Mouse (Mus musculus): ENCODE measurements at regions not wholly inside any gene's neighbourhood (a gene's known extent, or its start where the extent isn't known, plus 50 kb on each side); places are given as distances from the start of the nearest gene placed in this dataset.

- Histone ChIP-seq H3K9ac (ENCODE audit: low read length) (no peak overlapping the region), H3K4me1 (replicated peaks; ENCODE audit: control insufficient read depth, insufficient read depth) (no peaks in the 10 kb centered on the region), H3K4me2 (replicated peaks; ENCODE audit: low read depth) (no peak overlapping the region), H3K36me3 (ENCODE audit: control insufficient read depth, insufficient read depth, low read length) (no peaks in the 10 kb centered on the region), H3K4me3 (ENCODE audit: low read depth, low read length) (no peak overlapping the region), H3K27ac (replicated peaks) (no peak overlapping the region), H3K9me3 (ENCODE audit: control insufficient read depth, low read length) (no peaks in the 10 kb centered on the region), H3K27me3 (ENCODE audit: control insufficient read depth, insufficient read depth, low read length) (no peaks in the 10 kb centered on the region)
- no peak for TF ChIP-seq CTCF (IDR thresholded peaks at IDR 0.05; ENCODE audit: low read depth)
- no peak for TF ChIP-seq EP300 (optimal IDR thresholded peaks at IDR 0.05)
- DNase-seq (ENCODE audit: low spot score) (no peak), ATAC-seq (ENCODE audit: low FRiP score, low TSS enrichment) (no peak)
- 32% methylated on average over 13 of the region's 13 CpGs for WGBS
Observed at GRCm38 (mm10) chr16:55470721-55471120, 172.9 kb upstream of the Zpld1 start.

GRCm38 (mm10) chr16:55469703-55470102, 171.9 kb upstream of the Zpld1 start:
- Histone ChIP-seq H3K36me3 (ENCODE audit: control insufficient read depth, insufficient read depth, low read length) (no peaks in the 10 kb centered on the region), H3K4me3 (ENCODE audit: low read depth, low read length) (no peak overlapping the region), H3K4me2 (replicated peaks; ENCODE audit: low read depth) (no peak overlapping the region), H3K9me3 (ENCODE audit: control insufficient read depth, low read length) (no peaks in the 10 kb centered on the region), H3K27ac (replicated peaks) (no peak overlapping the region), H3K9ac (ENCODE audit: low read length) (no peak overlapping the region), H3K27me3 (ENCODE audit: control insufficient read depth, insufficient read depth, low read length) (no peaks in the 10 kb centered on the region), H3K4me1 (replicated peaks; ENCODE audit: control insufficient read depth, insufficient read depth) (no peaks in the 10 kb centered on the region)
- WGBS: 75% methylated on average over 3 of the region's 3 CpGs
- TF ChIP-seq CTCF (IDR thresholded peaks at IDR 0.05; ENCODE audit: low read depth): no peak; the same call in 1 of the 2 replicates
- no peak for TF ChIP-seq EP300 (optimal IDR thresholded peaks at IDR 0.05)
- DNase-seq (ENCODE audit: low spot score) (no peak), ATAC-seq (ENCODE audit: low FRiP score, low TSS enrichment) (no peak)

GRCm38 (mm10) chr16:55468833-55469458, 171.2 kb upstream of the Zpld1 start:
- Histone ChIP-seq H3K4me2 (replicated peaks; ENCODE audit: low read depth) (no peak overlapping the region), H3K27ac (replicated peaks) (no peak overlapping the region), H3K36me3 (ENCODE audit: control insufficient read depth, insufficient read depth, low read length) (no peaks in the 10 kb centered on the region), H3K27me3 (ENCODE audit: control insufficient read depth, insufficient read depth, low read length) (no peaks in the 10 kb centered on the region), H3K9ac (ENCODE audit: low read length) (no peak overlapping the region), H3K9me3 (ENCODE audit: control insufficient read depth, low read length) (no peaks in the 10 kb centered on the region), H3K4me1 (replicated peaks; ENCODE audit: control insufficient read depth, insufficient read depth) (no peaks in the 10 kb centered on the region), H3K4me3 (ENCODE audit: low read depth, low read length) (no peak overlapping the region)
- no peak for TF ChIP-seq EP300 (optimal IDR thresholded peaks at IDR 0.05)
- peak; percentile 91 for TF ChIP-seq CTCF (IDR thresholded peaks at IDR 0.05; ENCODE audit: low read depth)
- peak; percentile 84 for DNase-seq (ENCODE audit: low spot score)
- peak; percentile 78; the same call in 1 of the 2 replicates for ATAC-seq (ENCODE audit: low FRiP score, low TSS enrichment)
- WGBS: 46% methylated on average over 9 of the region's 9 CpGs

- Histone ChIP-seq H3K9ac (ENCODE audit: low read length) (no peak overlapping the region), H3K4me3 (ENCODE audit: low read depth, low read length) (no peak overlapping the region), H3K27ac (replicated peaks) (no peak overlapping the region), H3K4me1 (replicated peaks; ENCODE audit: control insufficient read depth, insufficient read depth) (no peaks in the 10 kb centered on the region), H3K4me2 (replicated peaks; ENCODE audit: low read depth) (no peak overlapping the region), H3K27me3 (ENCODE audit: control insufficient read depth, insufficient read depth, low read length) (no peaks in the 10 kb centered on the region), H3K36me3 (ENCODE audit: control insufficient read depth, insufficient read depth, low read length) (no peaks in the 10 kb centered on the region), H3K9me3 (ENCODE audit: control insufficient read depth, low read length) (no peaks in the 10 kb centered on the region)
- ATAC-seq (ENCODE audit: low FRiP score, low TSS enrichment) (no peak), DNase-seq (ENCODE audit: low spot score) (peak; percentile 17)
- peak; percentile 78 for TF ChIP-seq CTCF (IDR thresholded peaks at IDR 0.05; ENCODE audit: low read depth)
- TF ChIP-seq EP300 (optimal IDR thresholded peaks at IDR 0.05): no peak
Observed at GRCm38 (mm10) chr16:55460519-55460918, 162.7 kb upstream of the Zpld1 start.

GRCm38 (mm10) chr16:55447581-55447980, 149.8 kb upstream of the Zpld1 start:
- no peak overlapping the region for H3K4me2 ChIP-seq (replicated peaks; ENCODE audit: low read depth)
- H3K27ac ChIP-seq (replicated peaks): no peak overlapping the region
- H3K9me3 ChIP-seq (ENCODE audit: control insufficient read depth, low read length): no peaks in the 10 kb centered on the region
- no peaks in the 10 kb centered on the region for H3K4me1 ChIP-seq (replicated peaks; ENCODE audit: control insufficient read depth, insufficient read depth)
- DNase-seq (ENCODE audit: low spot score) (no peak), ATAC-seq (ENCODE audit: low FRiP score, low TSS enrichment) (no peak)
- no peaks in the 10 kb centered on the region for H3K36me3 ChIP-seq (ENCODE audit: control insufficient read depth, insufficient read depth, low read length)
- TF ChIP-seq CTCF (IDR thresholded peaks at IDR 0.05; ENCODE audit: low read depth): no peak
- no peak for TF ChIP-seq EP300 (optimal IDR thresholded peaks at IDR 0.05)
- H3K9ac ChIP-seq (ENCODE audit: low read length): no peak overlapping the region
- WGBS: 75% methylated on average over 3 of the region's 3 CpGs
- H3K4me3 ChIP-seq (ENCODE audit: low read depth, low read length): no peak overlapping the region
- no peaks in the 10 kb centered on the region for H3K27me3 ChIP-seq (ENCODE audit: control insufficient read depth, insufficient read depth, low read length)

- DNase-seq (ENCODE audit: low spot score) (no peak), ATAC-seq (ENCODE audit: low FRiP score, low TSS enrichment) (no peak)
- 69% methylated on average over 5 of the region's 5 CpGs for WGBS
- TF ChIP-seq CTCF (IDR thresholded peaks at IDR 0.05; ENCODE audit: low read depth) (no peak), EP300 (optimal IDR thresholded peaks at IDR 0.05) (no peak)
- H3K9ac ChIP-seq (ENCODE audit: low read length): no peak overlapping the region
- H3K9me3 ChIP-seq (ENCODE audit: control insufficient read depth, low read length): no peaks in the 10 kb centered on the region
- no peak overlapping the region for H3K4me2 ChIP-seq (replicated peaks; ENCODE audit: low read depth)
- H3K27ac ChIP-seq (replicated peaks): no peak overlapping the region
- no peaks in the 10 kb centered on the region for H3K27me3 ChIP-seq (ENCODE audit: control insufficient read depth, insufficient read depth, low read length)
- no peak overlapping the region for H3K4me3 ChIP-seq (ENCODE audit: low read depth, low read length)
- H3K4me1 ChIP-seq (replicated peaks; ENCODE audit: control insufficient read depth, insufficient read depth): no peaks in the 10 kb centered on the region
- no peaks in the 10 kb centered on the region for H3K36me3 ChIP-seq (ENCODE audit: control insufficient read depth, insufficient read depth, low read length)
Observed at GRCm38 (mm10) chr16:55442821-55443581, 145.2 kb upstream of the Zpld1 start.
